In genomic region chr17:83138493-83139417, GRCm38 (mm10) we compare ENCODE assay signal across 10 mouse cellular contexts.
A peak's percentile ranks its signal among the peaks of the same experiment; 100 is the strongest.
DNase-seq lines count a peak whose midpoint lies in the region; ATAC-seq lines count a peak whose summit lies in the region.
"Had no signal": no experiment of that assay in that cellular context is flagged by ENCODE, and none has a peak within 500 bp of the region (broad histone marks: within the 10 kb centered on the region; RNA-seq: fewer than 3 reads in every experiment).

No protein-coding gene starts in this region.

- no peak overlapping the region for H3K4me2 ChIP-seq in forebrain, embryonic 12.5 days
- no peak overlapping the region for H3K4me2 ChIP-seq in hindbrain, embryonic 16.5 days (ENCODE audit: low read length)
- no peak overlapping the region for H3K4me2 ChIP-seq in limb, embryonic 13.5 days (replicated peaks)

- peak overlapping the region; percentile 53; the same call in 1 of the 2 replicates for H3K27ac ChIP-seq in forebrain, embryonic 10.5 days
- H3K27ac ChIP-seq in forebrain, embryonic 12.5 days, result no peak overlapping the region
- no peak overlapping the region for H3K27ac ChIP-seq in hindbrain, embryonic 16.5 days (ENCODE audit: low read depth, low read length)
- H3K27ac ChIP-seq in limb, embryonic 13.5 days, result 0 out of 2 replicates have a peak overlapping the region, but pooled peaks have one; percentile 15

- no peaks in the 10 kb centered on the region for H3K9me3 ChIP-seq in forebrain, embryonic 10.5 days
- no peaks in the 10 kb centered on the region for H3K9me3 ChIP-seq in forebrain, embryonic 12.5 days
- no peaks in the 10 kb centered on the region for H3K9me3 ChIP-seq in hindbrain, embryonic 16.5 days (ENCODE audit: control insufficient read depth, low read length)
- H3K9me3 ChIP-seq in limb, embryonic 13.5 days, result no peaks in the 10 kb centered on the region

- 34% methylated on average over 11 of the region's 11 CpGs for WGBS in forebrain, embryonic 10.5 days
- 21% methylated on average over 11 of the region's 11 CpGs for WGBS in forebrain, embryonic 12.5 days
- 18% methylated on average over 11 of the region's 11 CpGs for WGBS in hindbrain, embryonic 16.5 days
- 14% methylated on average over 11 of the region's 11 CpGs for WGBS in limb, embryonic 13.5 days

- H3K4me3 ChIP-seq in forebrain, embryonic 10.5 days, result no peak overlapping the region
- no peak overlapping the region for H3K4me3 ChIP-seq in forebrain, embryonic 12.5 days (replicated peaks)
- no peak overlapping the region for H3K4me3 ChIP-seq in hindbrain, embryonic 16.5 days (ENCODE audit: low read length)
- H3K4me3 ChIP-seq in limb, embryonic 13.5 days, result no peak overlapping the region

- H3K4me1 ChIP-seq in forebrain, embryonic 10.5 days, result peaks cover 42% of the 10 kb centered on the region
- peaks cover 18% of the 10 kb centered on the region for H3K4me1 ChIP-seq in forebrain, embryonic 12.5 days
- peaks cover 9% of the 10 kb centered on the region for H3K4me1 ChIP-seq in hindbrain, embryonic 16.5 days (ENCODE audit: control insufficient read depth, insufficient read depth, low read depth, low read length)
- peaks cover 38% of the 10 kb centered on the region for H3K4me1 ChIP-seq in limb, embryonic 13.5 days

- H3K9ac ChIP-seq in forebrain, embryonic 12.5 days, result no peak overlapping the region
- H3K9ac ChIP-seq in hindbrain, embryonic 16.5 days (ENCODE audit: low read depth, low read length), result no peak overlapping the region
- H3K9ac ChIP-seq in limb, embryonic 13.5 days, result no peak overlapping the region

- peaks cover 25% of the 10 kb centered on the region for H3K27me3 ChIP-seq in forebrain, embryonic 10.5 days (ENCODE audit: poor library complexity, severe bottlenecking)
- H3K27me3 ChIP-seq in forebrain, embryonic 12.5 days, result no peaks in the 10 kb centered on the region
- no peaks in the 10 kb centered on the region for H3K27me3 ChIP-seq in hindbrain, embryonic 16.5 days (replicated peaks; ENCODE audit: control insufficient read depth, insufficient read depth, low read length)
- peaks cover 50% of the 10 kb centered on the region for H3K27me3 ChIP-seq in limb, embryonic 13.5 days

- DNase-seq in forebrain, embryonic 10.5 days (ENCODE audit: extremely low spot score, low spot score), result no peak
- peak; percentile 58 for DNase-seq in embryo, embryonic 10.5 days (ENCODE audit: low spot score)
- DNase-seq in frontal cortex, postnatal 36 days (ENCODE audit: low spot score in 2 of 2), result no peak
- DNase-seq in cerebellum, adult 8-10 months, result no peak
- DNase-seq: spleen, adult 18-20 months had no signal

- ATAC-seq in forebrain, embryonic 12.5 days (ENCODE audit: low FRiP score), result no peak; the same call in 1 of the 2 replicates
- ATAC-seq in hindbrain, embryonic 16.5 days, result peak; percentile 76
- peak; percentile 81 for ATAC-seq in limb, embryonic 13.5 days (ENCODE audit: low FRiP score, low read depth)
- ATAC-seq in CD4-positive, CD25-positive, alpha-beta regulatory T cell, adult 4 months, result no peak
- ATAC-seq: activated CD4-positive, CD25-positive, alpha-beta regulatory T cell, adult 4 months had no signal

- H3K36me3 ChIP-seq in forebrain, embryonic 10.5 days (replicated peaks), result no peaks in the 10 kb centered on the region
- no peaks in the 10 kb centered on the region for H3K36me3 ChIP-seq in forebrain, embryonic 12.5 days (replicated peaks)
- no peaks in the 10 kb centered on the region for H3K36me3 ChIP-seq in hindbrain, embryonic 16.5 days (ENCODE audit: control insufficient read depth, insufficient read depth, low read length)
- H3K36me3 ChIP-seq in limb, embryonic 13.5 days, result no peaks in the 10 kb centered on the region

Comparison
In these comparisons a context has a peak if more than half of its experiments do, and no peak if none do; other contexts are left out.
1. H3K27ac ChIP-seq: peak in forebrain, embryonic 10.5 days (single experiment) and limb, embryonic 13.5 days (single experiment); none in forebrain, embryonic 12.5 days (single experiment) and hindbrain, embryonic 16.5 days (single experiment).
2. ATAC-seq: peak in hindbrain, embryonic 16.5 days (single experiment) and limb, embryonic 13.5 days (single experiment); none in forebrain, embryonic 12.5 days (single experiment) and CD4-positive, CD25-positive, alpha-beta regulatory T cell, adult 4 months (single experiment).